Mouse (Mus musculus) layer of hippocampus, postnatal 25 days (tissue): Measurements from ENCODE around the gene Sost. TPM values are rescaled to one million over a fixed set of nuclear protein-coding genes. Genes with fewer than 3 reads are reported as not detected.
"Not testable (repeated sequence)": the region's sequence is repeated elsewhere in the genome, so short reads cannot be mapped to it uniquely, and the experiment has no call there.

Source experiments
- DNase-seq, 2 experiments: peaks; one replicate each; pipeline ENCODE4 v3.0.0; 2022; ENCODE audit warnings: mixed read lengths in 2 of 2, low spot score in 1 of 2; ENCODE audit errors: extremely low spot score in 1 of 2
- total RNA-seq, 2 experiments: library from RNA; stranded (reverse); gene quantifications; 2 replicates each; pipeline ENCODE4 v1.2.3; 2021

The Sost gene
- total RNA-seq = not detected

DNA sequence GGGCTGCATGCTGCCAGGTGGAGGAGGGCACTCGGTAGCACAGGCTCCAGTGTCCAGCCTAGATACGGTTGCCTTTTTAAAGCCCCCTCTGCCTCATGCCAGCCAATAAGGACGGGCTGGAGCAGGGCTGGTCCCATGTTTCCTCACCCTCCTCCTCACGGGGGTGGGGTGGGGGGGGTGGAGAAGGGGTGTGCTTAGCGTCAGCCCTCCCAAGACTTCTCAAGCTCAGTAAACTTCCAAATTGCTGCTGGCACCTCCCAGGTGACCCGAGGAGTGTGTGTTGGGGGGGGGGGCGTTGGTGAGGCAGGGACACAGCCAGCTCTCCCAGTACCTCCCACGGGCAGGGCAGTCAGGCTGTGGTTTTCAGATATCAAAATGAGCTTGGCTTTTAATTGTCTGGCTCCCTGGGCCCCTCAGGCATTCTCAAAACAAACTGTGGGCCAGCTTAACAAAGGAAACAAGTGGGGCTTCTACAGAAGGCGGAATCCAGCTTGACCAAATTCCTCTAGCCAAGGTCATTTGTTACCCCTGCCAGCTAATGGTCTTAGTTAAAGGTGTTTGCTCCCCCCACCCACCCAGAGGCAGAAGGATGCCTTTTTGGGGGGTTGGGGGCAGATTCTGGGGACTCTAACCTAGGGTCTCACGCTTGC is at the start of gene Sost:
Sost (minus strand) TSS at position 51 of the 650 bp plus-strand sequence.
- no peak for DNase-seq

DNA sequence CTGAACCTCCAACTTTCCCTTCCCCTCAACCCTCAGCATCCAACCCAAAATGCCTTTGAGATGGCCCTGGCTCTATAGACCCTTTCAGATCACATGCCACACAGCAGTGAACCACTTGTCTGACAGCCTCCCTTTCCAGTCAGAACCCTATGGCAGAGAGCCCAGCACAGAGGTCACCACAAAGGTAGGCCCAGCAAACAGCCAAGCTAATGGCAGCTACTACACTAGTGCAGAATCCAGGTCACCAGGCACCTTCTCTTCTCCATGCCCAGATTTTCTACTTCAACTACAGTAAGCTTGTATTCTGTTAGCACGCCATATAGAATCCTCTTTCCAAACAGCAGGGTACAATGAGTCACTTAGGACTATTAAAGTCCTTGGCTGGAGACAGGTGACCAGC is 49.3 kb upstream of the Sost start:
- no peak for DNase-seq

DNA sequence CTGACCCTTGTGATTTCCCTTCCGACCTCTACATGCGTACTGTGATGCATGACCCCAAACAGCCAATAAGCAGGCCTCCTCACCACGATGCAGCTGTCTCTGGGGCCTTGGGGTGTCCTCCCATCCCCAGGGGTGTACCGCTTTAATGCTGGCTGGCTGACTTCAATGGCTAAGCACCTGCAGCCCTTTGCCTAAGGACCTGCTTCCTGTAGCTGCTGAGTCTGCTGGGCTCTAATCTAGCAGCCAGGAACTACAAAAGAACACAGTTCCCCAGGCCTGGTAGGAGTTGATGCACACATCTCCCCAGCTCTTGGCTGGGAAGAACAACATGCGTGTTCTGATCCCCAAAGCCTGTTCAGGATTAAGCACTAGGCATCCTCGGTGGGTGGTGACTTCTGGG is 48.7 kb upstream of the Sost start:
- DNase-seq = no peak

- DNase-seq = no peak
Observed at GRCm38 (mm10) chr11:102013201-102013600, 46.4 kb upstream of the Sost start.

GRCm38 (mm10) chr11:102011510-102011909 is 44.7 kb upstream of the Sost start:
- no peak for DNase-seq

GRCm38 (mm10) chr11:102010140-102010539 is 43.3 kb upstream of the Sost start:
- DNase-seq = no peak

- DNase-seq = no peak
Observed at GRCm38 (mm10) chr11:102008954-102009637, 42.3 kb upstream of the Sost start.

DNA sequence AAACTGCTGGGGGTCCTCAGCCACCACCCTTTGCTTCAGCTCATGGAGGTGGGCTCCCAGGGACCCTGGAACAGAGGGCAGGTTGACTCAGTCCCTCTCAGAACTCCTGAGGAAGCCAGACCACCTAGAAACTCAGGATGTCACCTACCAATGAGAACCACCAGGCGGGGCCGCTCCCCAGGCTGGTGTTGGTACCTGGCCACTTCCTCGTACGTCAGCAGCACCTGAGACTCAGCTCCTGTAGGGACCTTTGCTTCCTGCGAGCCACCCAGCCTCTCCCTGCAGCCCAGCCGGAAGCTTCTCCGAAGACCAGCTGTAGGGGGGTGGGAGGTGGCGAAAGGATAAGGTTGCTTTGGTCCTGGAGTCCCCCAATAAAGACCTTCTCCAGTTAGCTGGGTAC is 41.6 kb upstream of the Sost start:
- no peak for DNase-seq

- DNase-seq = no peak
Observed at GRCm38 (mm10) chr11:102006688-102007087, 39.9 kb upstream of the Sost start.

- no peak for DNase-seq
Observed at GRCm38 (mm10) chr11:102006271-102006670, 39.5 kb upstream of the Sost start.

DNA sequence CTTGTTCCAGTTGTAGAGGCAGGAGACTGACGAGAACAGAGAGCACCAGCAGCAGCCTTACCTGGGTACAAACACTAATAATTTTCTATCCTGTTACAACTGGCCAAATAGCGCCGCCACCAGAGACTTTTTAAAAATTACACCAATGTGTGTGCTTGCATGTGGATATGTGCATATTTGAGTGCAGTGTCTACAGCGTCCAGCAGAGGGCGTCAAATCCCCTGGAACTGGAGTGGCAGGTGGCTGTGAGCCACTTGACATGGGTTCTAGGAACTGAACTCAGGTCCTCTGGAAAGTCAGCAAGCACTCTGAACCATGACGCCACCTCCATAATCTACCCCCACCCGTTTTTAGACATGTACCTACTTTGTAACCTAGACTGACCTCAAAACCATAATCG is 37.4 kb upstream of the Sost start:
- no peak for DNase-seq

DNA sequence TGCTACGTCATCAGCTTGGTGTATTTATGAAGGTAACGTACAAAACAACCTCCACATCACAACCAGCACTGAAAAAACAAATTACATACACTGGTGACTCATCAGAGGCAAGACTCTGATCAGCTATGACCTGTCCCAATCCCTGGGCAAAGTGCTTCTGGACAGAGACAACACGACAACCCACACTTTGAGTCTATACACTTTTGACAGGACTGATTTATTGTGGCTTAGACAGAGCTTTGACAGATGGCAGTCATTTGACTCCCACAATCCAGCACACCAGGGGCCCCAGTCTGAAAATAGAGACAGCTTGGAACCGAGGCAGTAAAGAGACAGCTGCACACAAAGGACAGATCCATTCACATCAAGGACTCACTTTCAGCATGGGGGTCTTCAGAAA is 32.7 kb upstream of the Sost start:
- DNase-seq = no peak

DNA sequence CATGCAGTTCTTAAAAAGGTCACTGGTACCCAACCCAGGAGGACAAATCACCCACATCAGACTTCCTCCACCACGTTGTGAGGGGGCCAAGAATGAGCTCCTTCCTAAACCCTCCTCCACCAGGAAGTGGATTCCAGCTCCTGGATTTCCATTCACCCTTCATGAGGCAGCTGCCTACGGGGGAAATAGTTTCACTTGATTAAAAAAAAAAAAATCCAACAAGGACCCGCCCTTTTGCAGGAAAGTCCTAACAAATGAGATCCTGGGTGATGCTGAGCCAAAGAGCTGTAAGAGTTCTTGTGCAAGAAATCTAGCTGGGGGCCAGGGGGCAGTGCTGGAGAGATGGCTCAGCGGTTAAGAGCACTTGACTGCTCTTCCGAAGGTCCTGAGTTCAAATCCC is 31.4 kb upstream of the Sost start:
- no peak for DNase-seq

DNA sequence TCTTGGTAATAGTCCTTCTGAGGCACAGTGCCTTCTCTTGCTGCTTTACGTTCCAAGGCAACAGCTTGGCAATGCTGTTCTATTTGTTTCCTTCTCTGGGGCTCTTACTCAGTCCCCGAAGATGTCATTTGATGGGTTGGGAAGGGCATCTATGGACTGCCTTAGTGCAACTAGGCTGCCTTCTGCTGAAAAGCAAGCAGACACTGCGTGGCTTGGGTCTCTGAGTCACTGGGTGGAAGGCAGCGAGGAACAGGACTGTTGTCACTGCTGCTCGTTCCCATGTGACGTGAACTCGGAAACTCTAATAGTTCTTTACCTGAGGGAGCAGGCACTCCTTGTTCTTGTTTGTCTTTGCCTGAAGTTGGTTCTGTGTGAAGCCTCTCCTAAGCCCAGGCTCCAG is 29.1 kb upstream of the Sost start:
- no peak for DNase-seq

DNA sequence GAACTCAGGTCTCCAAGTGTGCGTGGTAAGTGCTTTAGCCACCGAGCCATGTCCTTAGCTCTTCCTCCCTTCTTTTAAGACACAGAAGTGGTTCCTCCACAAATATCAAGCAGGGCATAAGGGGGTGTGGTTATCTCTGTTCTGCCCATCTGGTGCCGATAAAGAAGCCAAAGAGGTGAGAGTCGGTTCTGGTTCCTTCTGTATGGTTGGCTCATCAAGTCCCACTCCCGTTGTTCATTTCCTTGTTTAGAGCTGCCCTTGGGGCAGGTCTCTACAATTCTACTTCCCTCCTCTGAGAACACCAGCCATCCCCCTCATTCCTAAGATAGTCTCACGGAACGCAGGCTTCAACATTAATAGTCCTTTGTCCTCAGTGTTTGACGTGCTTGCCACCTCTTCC is 27.3 kb upstream of the Sost start:
- no peak for DNase-seq

DNA sequence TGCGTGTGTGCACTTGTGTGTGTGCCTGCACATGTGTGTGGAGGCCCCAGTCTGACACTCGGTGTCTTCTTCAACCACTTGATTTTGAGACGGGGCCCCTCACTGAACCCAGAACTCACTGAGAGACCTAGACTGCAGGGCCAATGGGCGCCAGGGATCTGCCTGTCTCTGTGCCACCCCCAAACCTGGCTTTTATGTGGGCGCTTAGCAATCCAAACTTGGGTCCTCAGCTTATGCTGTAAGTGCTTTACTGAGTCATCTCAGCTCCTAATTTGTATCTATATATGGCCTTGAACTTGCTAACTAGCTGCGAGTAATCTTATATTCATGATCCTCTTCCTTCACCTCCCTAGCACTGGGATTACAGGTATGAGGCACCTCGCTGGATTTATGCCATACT is 25.6 kb upstream of the Sost start:
- no peak for DNase-seq

DNA sequence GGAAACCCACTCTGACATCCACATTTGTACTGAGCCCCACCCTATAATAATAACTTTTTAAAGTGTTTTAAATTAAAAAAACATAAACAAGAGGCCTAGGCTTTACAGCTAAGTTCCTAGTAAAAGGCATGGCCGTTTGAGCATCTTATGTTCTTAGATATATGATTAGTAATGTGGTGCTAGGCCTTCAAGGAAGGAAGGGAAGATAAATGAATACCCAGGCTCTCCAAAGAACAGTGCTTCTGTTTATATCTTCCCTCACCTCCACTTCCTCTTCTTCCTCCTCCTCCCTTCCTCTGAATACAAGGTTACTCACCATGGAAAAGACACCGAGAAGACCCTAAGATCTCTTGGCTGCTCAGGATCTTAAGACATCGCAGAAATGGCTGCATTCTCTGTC is 25.0 kb upstream of the Sost start:
- DNase-seq = no peak

- DNase-seq = no peak
Observed at GRCm38 (mm10) chr11:101990244-101990643, 23.4 kb upstream of the Sost start.

- no peak for DNase-seq
Observed at GRCm38 (mm10) chr11:101986913-101987312, 20.1 kb upstream of the Sost start, which contains the start of gene Dusp3. Gene Dusp3, minus strand, starts transcription at chr11:101987013.

- DNase-seq = peak; percentile 76 to 90
Observed at GRCm38 (mm10) chr11:101985990-101986389, 19.2 kb upstream of the Sost start.

GRCm38 (mm10) chr11:101985450-101985849 is 18.6 kb upstream of the Sost start:
- DNase-seq = not testable (repeated sequence)
